Mouse (Mus musculus) heart, embryonic 12.5 days (tissue): Measurements from ENCODE around the gene Ankrd33. TPM values are rescaled to one million over a fixed set of nuclear protein-coding genes. Genes with fewer than 3 reads are reported as not detected.
"Not testable (repeated sequence)": the region's sequence is repeated elsewhere in the genome, so short reads cannot be mapped to it uniquely, and the experiment has no call there.

ENCODE experiments used
- ATAC-seq: fragments of 200-750 bp; cut with Nextera tagmentation; 2 replicates; pipeline ENCODE4 v1.8.0; 2017; ENCODE audit warnings: moderate TSS enrichment, moderate library complexity; ENCODE audit not compliant: insufficient number of reproducible peaks, low FRiP score
- H3K27ac ChIP-seq: fragments of 300-500 bp; sonication (generic); 2 replicates; pipeline ENCODE4 v1.5.1; 2016; ENCODE audit warnings: mild to moderate bottlenecking, moderate library complexity; ENCODE audit not compliant: poor library complexity, severe bottlenecking
- H3K27me3 ChIP-seq: fragments of 300-500 bp; sonication (generic); replicated peaks from 2 replicates; pipeline ENCODE4 v1.6.1; 2016; ENCODE audit warnings: mild to moderate bottlenecking, moderate library complexity
- H3K36me3 ChIP-seq: fragments of 300-500 bp; sonication (generic); 2 replicates; pipeline ENCODE4 v1.6.1; 2016; ENCODE audit warnings: mild to moderate bottlenecking, moderate library complexity
- H3K4me1 ChIP-seq: fragments of 300-500 bp; sonication (generic); replicated peaks from 2 replicates; pipeline ENCODE4 v1.6.1; 2016; ENCODE audit warnings: mild to moderate bottlenecking
- H3K4me2 ChIP-seq: fragments of 300-500 bp; sonication (generic); 2 replicates; pipeline ENCODE4 v1.6.1; 2016; ENCODE audit warnings: mild to moderate bottlenecking, moderate library complexity
- H3K4me3 ChIP-seq: fragments of 300-500 bp; sonication (generic); 2 replicates; pipeline ENCODE4 v1.5.1; 2016; ENCODE audit warnings: mild to moderate bottlenecking
- H3K9ac ChIP-seq: fragments of 300-500 bp; sonication (generic); 2 replicates; pipeline ENCODE4 v1.6.1; 2016; ENCODE audit warnings: mild to moderate bottlenecking, moderate library complexity
- H3K9me3 ChIP-seq: fragments of 300-500 bp; sonication (generic); replicated peaks from 2 replicates; pipeline ENCODE4 v1.6.1; 2016; ENCODE audit warnings: mild to moderate bottlenecking, moderate library complexity
- WGBS: fragments of 180-500 bp; shearing (Covaris S2); methylation state at CpG from one replicate; pipeline ENCODE4 v1.1.7; 2016; 5-methylcytosine and 5-hydroxymethylcytosine counted together
- polyA plus RNA-seq: library from polyadenylated mRNA; unstranded; fragments of >200 nt; fragmentation: Nextera tagmentation; extraction: Ambion mirVana; gene quantifications from 2 replicates; pipeline ENCODE4 v1.2.1, GENCODE M21; 2016

Ankrd33 gene
- polyA plus RNA-seq, 1 experiment from 2014 or later = not detected

- Histone ChIP-seq H3K4me2 (peak overlapping the region; percentile 49), H3K36me3 (no peaks in the 10 kb centered on the region), H3K27ac (no peak overlapping the region), H3K9ac (no peak overlapping the region), H3K27me3 (peaks cover 7% of the 10 kb centered on the region; the same call in 1 of the 2 replicates), H3K9me3 (no peaks in the 10 kb centered on the region), H3K4me1 (0 out of 2 replicates have a peak, but pooled peaks cover 3% of the 10 kb centered on the region), H3K4me3 (no peak overlapping the region)
- WGBS = 20% methylated on average over 12 of the region's 12 CpGs
- ATAC-seq = peak; percentile 61
These were observed 10.0 kb upstream of the Ankrd33 start for GRCm38 (mm10) chr15:101105496-101105994.

- Histone ChIP-seq H3K4me1 (0 out of 2 replicates have a peak, but pooled peaks cover 3% of the 10 kb centered on the region), H3K4me2 (peak overlapping the region; percentile 49), H3K9ac (no peak overlapping the region), H3K36me3 (no peaks in the 10 kb centered on the region), H3K27me3 (peaks cover 9% of the 10 kb centered on the region; the same call in 1 of the 2 replicates), H3K9me3 (no peaks in the 10 kb centered on the region), H3K27ac (no peak overlapping the region; the same call in 1 of the 2 replicates), H3K4me3 (no peak overlapping the region)
- ATAC-seq = no peak
- WGBS = 84% methylated on average over 10 of the region's 10 CpGs
These were observed 9.5 kb upstream of the Ankrd33 start for GRCm38 (mm10) chr15:101106011-101106410.

GRCm38 (mm10) chr15:101107906-101108671 is 7.5 kb upstream of the Ankrd33 start:
- Histone ChIP-seq H3K9me3 (no peaks in the 10 kb centered on the region), H3K36me3 (no peaks in the 10 kb centered on the region), H3K27ac (no peak overlapping the region), H3K4me2 (no peak overlapping the region), H3K27me3 (peaks cover 10% of the 10 kb centered on the region; the same call in 1 of the 2 replicates), H3K4me3 (no peak overlapping the region), H3K9ac (no peak overlapping the region), H3K4me1 (0 out of 2 replicates have a peak, but pooled peaks cover 3% of the 10 kb centered on the region)
- WGBS = 66% methylated on average over 5 of the region's 5 CpGs
- no peak for ATAC-seq

GRCm38 (mm10) chr15:101113176-101113575 is 2.4 kb upstream of the Ankrd33 start:
- Histone ChIP-seq H3K4me1 (no peaks in the 10 kb centered on the region), H3K4me3 (no peak overlapping the region), H3K9me3 (peaks cover 5% of the 10 kb centered on the region; the same call in 1 of the 2 replicates), H3K27me3 (peaks cover 9% of the 10 kb centered on the region; the same call in 1 of the 2 replicates), H3K27ac (no peak overlapping the region; the same call in 1 of the 2 replicates), H3K4me2 (no peak overlapping the region), H3K36me3 (no peaks in the 10 kb centered on the region), H3K9ac (no peak overlapping the region)
- WGBS = 68% methylated on average over 8 of the region's 8 CpGs
- ATAC-seq = no peak

- not testable (repeated sequence) for H3K4me1 ChIP-seq, H3K27me3 ChIP-seq, H3K9me3 ChIP-seq, H3K9ac ChIP-seq, ATAC-seq, H3K4me2 ChIP-seq, H3K4me3 ChIP-seq, H3K27ac ChIP-seq, H3K36me3 ChIP-seq
- WGBS = 83% methylated on average over 2 of the region's 2 CpGs
These were observed 1.8 kb upstream of the Ankrd33 start for GRCm38 (mm10) chr15:101113778-101114177.

GRCm38 (mm10) chr15:101118399-101119125 is 3.0 kb downstream of the Ankrd33 start:
- Histone ChIP-seq H3K27me3 (0 out of 2 replicates have a peak, but pooled peaks cover 12% of the 10 kb centered on the region), H3K4me3 (no peak overlapping the region), H3K4me1 (peaks cover 15% of the 10 kb centered on the region; the same call in 1 of the 2 replicates), H3K9me3 (peaks cover 5% of the 10 kb centered on the region; the same call in 1 of the 2 replicates), H3K27ac (no peak overlapping the region), H3K36me3 (no peaks in the 10 kb centered on the region), H3K9ac (no peak overlapping the region), H3K4me2 (no peak overlapping the region)
- 54% methylated on average over 14 of the region's 14 CpGs for WGBS
- ATAC-seq = no peak

GRCm38 (mm10) chr15:101121411-101122289 is 6.1 kb downstream of the Ankrd33 start:
- no peaks in the 10 kb centered on the region for H3K36me3 ChIP-seq
- no peak overlapping the region for H3K4me2 ChIP-seq
- no peaks in the 10 kb centered on the region for H3K9me3 ChIP-seq
- no peak overlapping the region for H3K27ac ChIP-seq
- peaks cover 21% of the 10 kb centered on the region; the same call in 1 of the 2 replicates for H3K27me3 ChIP-seq
- ATAC-seq = no peak
- H3K9ac ChIP-seq = no peak overlapping the region
- peaks cover 15% of the 10 kb centered on the region; the same call in 1 of the 2 replicates for H3K4me1 ChIP-seq
- H3K4me3 ChIP-seq = no peak overlapping the region
- WGBS = 63% methylated on average over 9 of the region's 9 CpGs

GRCm38 (mm10) chr15:101122290-101122589 is 6.7 kb downstream of the Ankrd33 start:
- peaks cover 15% of the 10 kb centered on the region; the same call in 1 of the 2 replicates for H3K4me1 ChIP-seq
- no peaks in the 10 kb centered on the region for H3K36me3 ChIP-seq
- H3K9ac ChIP-seq = no peak overlapping the region
- ATAC-seq = no peak
- H3K27ac ChIP-seq = no peak overlapping the region
- H3K4me3 ChIP-seq = no peak overlapping the region
- H3K9me3 ChIP-seq = no peaks in the 10 kb centered on the region
- no peak overlapping the region for H3K4me2 ChIP-seq
- WGBS = 25% methylated on average over 2 of the region's 2 CpGs
- H3K27me3 ChIP-seq = peaks cover 25% of the 10 kb centered on the region; the same call in 1 of the 2 replicates

- peaks cover 35% of the 10 kb centered on the region for H3K27me3 ChIP-seq
- ATAC-seq = no peak
- no peaks in the 10 kb centered on the region for H3K9me3 ChIP-seq
- WGBS = 42% methylated on average over 4 of the region's 4 CpGs
- no peak overlapping the region for H3K27ac ChIP-seq
- no peaks in the 10 kb centered on the region for H3K36me3 ChIP-seq
- peaks cover 20% of the 10 kb centered on the region; the same call in 1 of the 2 replicates for H3K4me1 ChIP-seq
- no peak overlapping the region for H3K4me2 ChIP-seq
- H3K9ac ChIP-seq = no peak overlapping the region
- H3K4me3 ChIP-seq = no peak overlapping the region
These were observed 7.6 kb downstream of the Ankrd33 start for GRCm38 (mm10) chr15:101123202-101123601.

GRCm38 (mm10) chr15:101125561-101125960 is 10.0 kb downstream of the Ankrd33 start:
- H3K27ac ChIP-seq = no peak overlapping the region
- WGBS = 81% methylated on average over 6 of the region's 6 CpGs
- H3K4me2 ChIP-seq = no peak overlapping the region
- peaks cover 51% of the 10 kb centered on the region for H3K27me3 ChIP-seq
- H3K9me3 ChIP-seq = no peaks in the 10 kb centered on the region
- no peak overlapping the region for H3K4me3 ChIP-seq
- no peaks in the 10 kb centered on the region for H3K36me3 ChIP-seq
- H3K4me1 ChIP-seq = peaks cover 26% of the 10 kb centered on the region
- ATAC-seq = no peak
- no peak overlapping the region for H3K9ac ChIP-seq
